In genomic region chr11:51859561-51859960, GRCm38 (mm10) we compare ENCODE assay signal across 12 mouse cellular contexts. TPM values are rescaled to one million over a fixed set of nuclear protein-coding genes. Genes with fewer than 3 reads are reported as not detected.
A peak's percentile ranks its signal among the peaks of the same experiment; 100 is the strongest.
DNase-seq lines count a peak whose midpoint lies in the region; TF ChIP-seq lines count a peak whose summit lies in the region.
"Had no signal": no experiment of that assay in that cellular context is flagged by ENCODE, and none has a peak within 500 bp of the region (broad histone marks: within the 10 kb centered on the region; RNA-seq: fewer than 3 reads in every experiment).

No protein-coding gene starts in this region.

- no peak overlapping the region for H3K9ac ChIP-seq in heart, adult 2 months (ENCODE audit: low read depth, low read length)
- no peak overlapping the region for H3K9ac ChIP-seq in liver, adult 2 months (ENCODE audit: low read depth, low read length)
- H3K9ac ChIP-seq: forebrain, postnatal 0 days; limb, embryonic 15.5 days; midbrain, embryonic 12.5 days had no signal

- H3K27ac ChIP-seq in heart, adult 2 months = peak overlapping the region; percentile 97
- peak overlapping the region; percentile 58 for H3K27ac ChIP-seq in liver, adult 2 months (replicated peaks; ENCODE audit: insufficient read depth, low read depth, low read length)
- H3K27ac ChIP-seq: midbrain, embryonic 12.5 days had no signal

- no peak for TF ChIP-seq CTCF in heart, adult 2 months (IDR thresholded peaks at IDR 0.05)
- no peak for TF ChIP-seq CTCF in liver, adult 2 months (IDR thresholded peaks at IDR 0.05; ENCODE audit: low read depth, low read length)

- intact Hi-C loops in heart, adult 2 months (cut with DNase I) = loop anchor here (1.0 to 2.0 kb wide), 2 partner anchors 15 to 38 kb away; no protein-coding TSS in a partner anchor

- H3K4me1 ChIP-seq in heart, adult 2 months (ENCODE audit: control insufficient read depth, insufficient read depth, low read length) = peaks cover 4% of the 10 kb centered on the region
- H3K4me1 ChIP-seq in liver, adult 2 months (ENCODE audit: control insufficient read depth, insufficient read depth, low read length) = peaks cover 12% of the 10 kb centered on the region

- no peak for TF ChIP-seq POLR2A in heart, adult 2 months (IDR thresholded peaks at IDR 0.05; ENCODE audit: insufficient read depth, low read depth, low read length)
- no peak for TF ChIP-seq POLR2A in liver, adult 2 months (IDR thresholded peaks at IDR 0.05; ENCODE audit: extremely low read depth, insufficient read depth, low read length)

- no peaks in the 10 kb centered on the region for H3K27me3 ChIP-seq in heart, adult 2 months (ENCODE audit: control insufficient read depth, insufficient read depth, low read length)
- no peaks in the 10 kb centered on the region for H3K27me3 ChIP-seq in liver, adult 2 months (ENCODE audit: control insufficient read depth, insufficient read depth, low read length)
- H3K27me3 ChIP-seq: heart, embryonic 15.5 days had no signal

- H3K36me3 ChIP-seq in heart, adult 2 months (ENCODE audit: control insufficient read depth, insufficient read depth, low read length) = no peaks in the 10 kb centered on the region
- no peaks in the 10 kb centered on the region for H3K36me3 ChIP-seq in liver, adult 2 months (ENCODE audit: control insufficient read depth, insufficient read depth, low read length)
- H3K36me3 ChIP-seq: heart, embryonic 15.5 days; limb, embryonic 15.5 days; midbrain, embryonic 12.5 days had no signal

- DNase-seq in heart, adult 2 months = no peak
- DNase-seq in heart, postnatal 4 days = no peak
- DNase-seq in liver, adult 2 months (ENCODE audit: extremely low read depth, low read depth, low spot score) = peak; percentile 85
- no peak for DNase-seq in liver
- peak; percentile 25 to 32 for DNase-seq in adrenal gland, postnatal 36 days
- DNase-seq in retina, embryonic 14.5 days (ENCODE audit: low spot score) = peak; percentile 17
- DNase-seq in cerebellum, adult 18-20 months = no peak
- DNase-seq: thymus, postnatal 14 days had no signal

- H3K79me2 ChIP-seq in heart, adult 2 months (replicated peaks; ENCODE audit: control insufficient read depth, insufficient read depth, low read length) = no peaks in the 10 kb centered on the region
- H3K79me2 ChIP-seq in liver, adult 2 months (ENCODE audit: control insufficient read depth, insufficient read depth, low read length) = 0 out of 2 replicates have a peak, but pooled peaks cover 1% of the 10 kb centered on the region

- WGBS in heart, adult 2 months = 42% methylated on average over 2 of the region's 2 CpGs
- WGBS in liver, adult 2 months = 12% methylated on average over 2 of the region's 2 CpGs

- no peak overlapping the region for H3K4me3 ChIP-seq in heart, adult 2 months
- no peak overlapping the region for H3K4me3 ChIP-seq in liver, adult 2 months (ENCODE audit: insufficient read depth, low read depth, low read length)

- no peak for TF ChIP-seq EP300 in heart, adult 2 months (IDR thresholded peaks at IDR 0.05; ENCODE audit: insufficient read depth, low read depth, low read length)

RNA-seq across cellular contexts. Expression of gene Jade2, which starts 2.1 kb away (rescaled TPM):
- total RNA-seq in heart, adult 2 months (2021) = 10 to 100 TPM; 11.3 to 12.4 TPM
- 6.5 and 7.3 TPM in 2 replicates for polyA plus RNA-seq in heart, adult 2 months (2012; rRNA removed)
- total RNA-seq in heart, postnatal 4 days (2021) = 1 to 10 TPM; 2.7 to 3.0 TPM
- 2.7 and 3.7 TPM in 2 replicates for total RNA-seq in liver, adult 2 months (2014; rRNA removed)
- 3.6 and 4.1 TPM in 2 replicates for polyA plus RNA-seq in liver, adult 2 months (2012; rRNA removed)
- 10 to 100 TPM; 17.8 to 18.3 TPM for total RNA-seq in adrenal gland, postnatal 36 days (2021)

Comparison
In these comparisons a context has a peak if more than half of its experiments do, and no peak if none do; other contexts are left out.
1. DNase-seq: peak in liver, adult 2 months (single experiment), adrenal gland, postnatal 36 days (2 of 2) and retina, embryonic 14.5 days (single experiment); none in heart, adult 2 months (0 of 2), heart, postnatal 4 days (single experiment), liver (single experiment) and cerebellum, adult 18-20 months (0 of 2).